Mouse (Mus musculus): ENCODE measurements at regions not wholly inside any gene's neighbourhood (a gene's known extent, or its start where the extent isn't known, plus 50 kb on each side); places are given as distances from the start of the nearest gene placed in this dataset.

DNA sequence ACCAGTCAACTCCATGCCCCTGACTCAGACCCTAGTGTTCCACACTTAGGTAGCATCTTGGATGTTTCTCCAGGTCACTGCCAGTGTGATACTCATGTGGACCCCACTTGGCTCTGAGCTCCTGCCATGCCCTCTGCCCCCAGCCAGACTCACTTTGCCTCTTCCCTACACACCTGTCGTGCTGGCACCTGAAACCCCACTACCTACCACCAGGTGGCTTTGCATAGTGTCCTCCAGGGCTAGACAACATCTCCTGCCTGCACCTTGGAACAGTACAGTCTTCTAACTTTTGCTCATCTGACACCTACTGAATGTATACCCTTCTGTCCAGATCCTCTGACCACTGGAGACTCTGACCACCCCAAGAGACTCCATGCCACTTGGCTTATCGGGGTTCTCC is 80.6 kb downstream of the Fam53a start:
- DNase-seq = no peak

- peak; percentile 50 to 61 for DNase-seq
These were observed 86.1 kb downstream of the Fam53a start for GRCm38 (mm10) chr5:33543372-33543771.

- DNase-seq = no peak
These were observed 86.8 kb downstream of the Fam53a start for GRCm38 (mm10) chr5:33542643-33543042.

DNA sequence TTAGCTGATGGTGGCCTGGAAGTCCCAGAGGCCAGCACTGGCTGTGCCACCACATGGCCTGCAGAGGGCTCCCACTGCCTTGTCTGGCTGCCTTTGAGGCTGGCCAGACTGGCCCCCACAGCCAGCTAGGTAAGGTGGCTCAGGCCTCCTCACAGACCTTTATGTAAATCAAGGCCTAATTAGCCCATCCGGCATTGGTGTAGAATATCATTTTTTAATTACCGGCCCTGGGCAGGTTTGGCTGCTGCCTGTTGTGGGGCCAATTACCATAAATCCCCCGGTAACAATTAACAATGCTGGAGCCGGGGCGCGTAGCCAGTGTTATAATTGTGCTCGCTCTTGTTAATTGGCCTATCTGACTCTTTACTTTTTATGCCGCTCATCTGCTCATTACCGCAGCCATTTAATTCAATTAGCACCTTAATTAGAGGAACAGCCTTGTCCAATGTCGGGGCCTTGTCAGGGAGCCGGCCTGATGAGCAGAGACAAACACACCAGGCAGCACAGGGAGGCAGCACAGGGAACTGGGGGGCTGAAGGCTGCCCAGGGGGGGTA is 87.4 kb downstream of the Fam53a start:
- peak; percentile 22 to 32 for DNase-seq

DNA sequence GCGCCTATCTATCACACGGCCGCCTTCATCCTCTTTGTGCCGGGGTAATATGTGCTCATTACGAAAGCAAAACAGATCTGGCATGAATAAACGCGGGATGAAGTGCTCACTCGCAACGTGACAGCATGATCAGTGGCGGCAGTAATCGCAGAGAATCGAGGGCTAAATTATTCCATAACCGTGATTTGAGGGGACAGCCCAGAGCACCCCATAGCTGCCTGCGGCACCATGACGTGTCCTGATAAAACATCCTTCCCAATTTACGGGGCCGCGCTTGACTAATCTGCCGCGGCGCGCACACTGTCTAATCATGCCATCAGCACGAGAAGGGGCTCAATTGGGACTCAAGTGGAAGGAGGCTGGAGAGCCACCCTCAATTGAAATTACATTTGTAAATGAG is 89.2 kb downstream of the Fam53a start:
- DNase-seq = no peak

DNA sequence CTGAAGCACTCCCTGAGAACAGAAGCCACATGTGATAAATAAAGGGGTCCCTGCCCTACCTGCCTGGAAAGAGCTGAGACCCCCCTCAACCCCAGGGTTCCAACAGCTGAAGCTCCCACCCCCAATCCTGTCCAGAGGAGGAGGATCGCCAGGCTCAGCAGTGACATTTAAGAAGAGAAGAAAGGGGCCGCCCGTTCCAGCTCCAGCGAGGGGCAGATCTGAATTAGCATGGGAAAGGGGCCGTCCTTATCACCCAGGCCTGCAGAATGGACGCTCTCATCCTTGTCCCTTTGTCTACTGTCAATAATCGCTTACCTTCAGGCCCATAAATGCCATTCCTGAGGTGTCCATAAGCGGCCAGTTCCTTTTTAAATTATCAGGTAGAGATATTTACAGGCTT is 92.0 kb downstream of the Fam53a start:
- DNase-seq = no peak

DNA sequence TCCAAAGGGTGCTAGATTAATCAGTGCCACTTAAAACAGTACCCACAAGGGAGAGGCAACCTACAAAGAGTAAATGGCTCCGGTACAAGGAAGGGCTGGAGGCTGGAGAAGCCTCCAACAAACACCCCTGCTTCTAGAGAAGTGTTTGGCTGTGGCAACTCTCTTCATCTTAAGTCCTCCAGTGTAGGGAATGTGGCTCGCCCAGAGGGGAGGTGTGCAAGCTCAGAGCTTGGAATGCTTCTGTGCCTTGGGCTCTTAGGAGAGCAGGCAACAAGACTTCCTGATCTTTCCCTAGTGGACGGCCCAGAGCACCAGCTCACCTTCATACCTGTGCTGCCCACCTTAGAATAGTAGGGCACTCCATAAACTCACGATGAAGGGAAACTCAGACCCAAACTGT is 92.4 kb downstream of the Fam53a start:
- DNase-seq = no peak

GRCm38 (mm10) chr5:33536261-33536660 is 93.2 kb downstream of the Fam53a start:
- no peak for DNase-seq

DNA sequence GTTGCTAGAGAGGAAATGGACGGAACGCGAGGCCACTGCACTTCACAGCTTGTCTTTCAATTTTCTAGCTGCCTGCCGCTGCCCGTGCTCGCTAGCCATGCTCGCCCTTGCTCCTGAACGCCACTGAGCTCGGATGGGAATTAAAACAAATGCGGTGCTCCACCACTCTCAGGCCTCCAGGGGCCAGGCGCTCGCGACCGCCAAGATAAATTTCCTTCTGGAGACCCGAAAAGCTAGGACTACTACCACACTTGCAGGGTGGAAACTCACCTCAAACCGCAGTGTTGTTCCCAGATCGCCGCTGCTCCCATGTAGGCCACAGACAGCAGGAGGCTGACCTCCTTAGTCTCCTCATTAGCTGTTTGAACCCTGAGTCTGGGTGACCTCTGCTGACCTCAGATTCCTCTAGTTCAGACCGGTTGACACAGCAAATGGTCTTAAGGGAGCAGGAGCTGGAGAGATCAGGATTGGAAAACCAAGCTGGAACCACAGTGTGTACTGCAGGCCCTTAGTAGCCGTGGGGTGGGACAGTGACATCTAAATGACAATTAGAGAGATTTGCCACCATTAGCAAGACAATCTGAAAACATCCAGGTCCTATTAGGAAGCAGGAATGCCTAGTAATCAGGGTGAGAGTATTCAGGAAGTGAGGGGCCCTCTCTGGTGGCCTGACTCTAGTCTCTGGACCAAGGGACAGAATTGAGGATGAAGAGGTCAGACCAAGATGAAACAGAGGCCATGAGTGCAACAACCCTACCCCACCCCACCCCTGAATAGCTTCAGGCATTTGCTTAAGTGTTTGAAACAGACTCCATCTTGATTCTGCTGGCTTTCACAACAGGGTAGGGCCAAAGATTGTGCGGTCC is 94.1 kb downstream of the Fam53a start:
- no peak for DNase-seq

DNA sequence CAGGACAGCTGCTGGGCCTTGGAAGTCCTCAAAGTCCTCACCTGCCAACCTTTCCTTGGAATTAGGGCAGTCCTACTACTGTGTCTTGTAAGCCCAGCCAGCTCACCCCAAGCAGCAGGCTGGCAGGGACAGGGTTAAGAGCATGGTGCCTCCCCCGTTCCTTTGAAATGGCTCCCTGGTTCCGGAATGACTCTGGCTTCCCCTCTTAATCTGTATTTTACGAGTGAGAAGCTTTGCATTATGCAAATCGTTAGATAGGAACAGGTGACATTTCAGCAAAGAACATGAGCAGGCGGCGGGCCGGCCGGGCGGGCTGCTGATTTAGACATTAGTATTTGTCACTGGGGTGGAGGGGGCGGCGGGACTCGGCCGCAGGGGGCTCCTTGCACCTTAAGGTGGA is 95.1 kb downstream of the Fam53a start:
- DNase-seq = no peak

DNA sequence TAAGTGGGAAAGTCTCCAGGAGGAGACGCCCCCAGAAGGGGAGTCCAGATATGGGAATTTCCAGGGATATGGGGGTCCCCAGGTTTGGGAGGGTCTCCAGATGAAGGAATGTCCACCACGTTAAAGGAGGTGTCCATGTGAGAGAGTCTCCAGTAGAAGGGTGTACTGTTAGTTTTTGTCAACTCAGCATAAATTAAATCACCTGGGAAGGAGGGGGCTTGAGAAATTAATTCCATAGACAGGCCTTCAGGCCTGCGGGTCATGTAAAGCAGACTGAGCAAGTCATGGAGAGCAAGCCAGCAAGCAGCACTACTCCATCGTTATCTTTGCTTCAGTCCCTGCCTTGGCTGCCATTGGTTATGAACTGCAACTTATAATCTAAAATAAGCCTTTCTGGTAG is 96.2 kb downstream of the Fam53a start:
- no peak for DNase-seq

- DNase-seq = no peak
These were observed 97.5 kb upstream of the Nkx1-1 start for GRCm38 (mm10) chr5:33531263-33531662.

GRCm38 (mm10) chr5:33529771-33530170 is 96.0 kb upstream of the Nkx1-1 start:
- DNase-seq = no peak

DNA sequence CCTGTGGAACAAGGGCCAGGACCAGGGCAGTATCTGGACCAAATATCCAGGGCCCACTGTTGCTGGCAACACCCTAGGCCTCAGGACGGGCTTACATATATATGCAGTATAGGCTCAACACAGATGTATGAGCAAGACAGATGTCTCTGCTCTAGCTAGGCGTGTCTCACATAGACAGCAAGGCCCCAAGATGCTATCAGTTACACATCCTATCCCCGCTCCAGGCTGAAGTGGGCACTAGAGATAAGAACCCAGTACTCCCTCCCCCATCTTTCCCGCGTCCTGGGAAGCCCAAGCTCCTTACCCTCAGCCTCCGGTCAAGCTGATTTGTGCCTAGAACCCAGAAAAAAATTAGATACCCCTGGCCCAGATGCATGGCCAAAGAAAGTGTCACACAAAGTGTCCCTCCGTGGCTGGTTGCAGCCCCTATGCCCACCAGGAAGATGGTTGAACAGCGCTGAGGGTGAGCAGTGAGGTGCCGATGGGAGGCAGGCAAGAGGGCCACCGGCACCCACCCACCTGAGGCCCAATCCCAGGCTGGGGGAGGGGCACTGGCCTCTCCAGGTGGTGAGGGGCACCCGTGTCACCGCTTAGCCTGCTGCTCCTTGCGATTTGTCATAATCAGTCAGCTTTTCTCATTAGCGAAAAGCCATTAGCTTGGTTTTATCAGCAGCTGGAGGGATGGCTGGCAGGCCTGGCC is 95.3 kb upstream of the Nkx1-1 start:
- DNase-seq = no peak

- no peak for DNase-seq
These were observed 94.0 kb upstream of the Nkx1-1 start for GRCm38 (mm10) chr5:33527750-33528149.

DNA sequence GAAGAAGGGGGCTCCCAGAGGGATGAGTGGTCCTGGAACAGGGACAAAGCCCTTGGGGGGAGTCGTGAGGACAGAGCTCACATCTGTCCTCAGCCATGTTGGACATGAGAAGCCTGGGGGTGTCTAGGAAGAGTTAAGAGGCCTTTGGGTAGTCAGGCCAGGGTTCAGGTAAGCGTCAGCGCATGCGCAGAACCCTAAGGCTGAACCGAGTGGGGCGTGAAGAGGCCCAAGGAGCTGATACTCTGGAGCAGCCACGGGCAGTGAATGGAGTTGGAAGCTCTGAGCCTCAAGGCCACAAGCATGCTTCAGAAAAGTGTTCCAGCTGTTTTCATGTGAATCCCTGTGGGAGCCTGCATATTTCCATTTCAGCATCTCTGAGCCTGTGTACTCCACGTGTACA is 93.5 kb upstream of the Nkx1-1 start:
- DNase-seq = no peak

DNA sequence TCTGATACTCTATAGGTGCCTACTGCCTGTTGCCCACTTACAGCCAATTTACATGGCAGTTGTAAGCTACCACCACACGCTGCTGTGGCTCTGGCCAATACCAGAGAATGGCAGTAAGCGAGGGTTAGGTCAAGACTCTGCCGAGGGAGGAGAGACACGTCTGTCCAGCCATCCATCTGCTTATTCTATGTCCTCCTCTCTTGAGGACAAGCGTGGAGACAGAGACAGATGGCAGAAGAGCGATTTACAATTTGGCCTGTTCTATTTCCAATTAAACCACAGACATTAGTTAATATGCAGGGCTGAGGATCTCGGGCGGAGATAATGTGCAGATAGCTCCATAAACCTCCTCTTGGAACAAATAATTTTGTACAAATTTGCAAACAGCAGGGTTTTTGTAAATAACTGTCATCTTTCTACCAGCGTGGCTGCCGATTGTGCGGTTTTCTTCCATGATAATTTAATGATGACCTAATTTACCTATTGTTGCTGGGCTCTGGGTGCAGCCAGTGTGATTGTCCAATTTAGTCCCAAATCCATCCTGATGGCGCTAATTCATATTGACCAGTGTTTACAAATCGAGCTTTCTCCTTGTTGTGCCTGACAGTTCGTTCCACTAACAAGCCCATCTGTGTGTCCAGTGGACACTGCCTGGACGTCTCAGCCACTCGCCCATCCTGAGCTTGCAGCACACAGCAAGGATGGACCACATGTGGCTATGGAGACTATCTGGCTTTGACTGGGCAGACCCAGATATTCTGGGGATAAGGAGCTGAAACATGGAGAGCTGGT is 88.4 kb upstream of the Nkx1-1 start:
- DNase-seq = peak in 1 of 2 experiments; percentile 12

DNA sequence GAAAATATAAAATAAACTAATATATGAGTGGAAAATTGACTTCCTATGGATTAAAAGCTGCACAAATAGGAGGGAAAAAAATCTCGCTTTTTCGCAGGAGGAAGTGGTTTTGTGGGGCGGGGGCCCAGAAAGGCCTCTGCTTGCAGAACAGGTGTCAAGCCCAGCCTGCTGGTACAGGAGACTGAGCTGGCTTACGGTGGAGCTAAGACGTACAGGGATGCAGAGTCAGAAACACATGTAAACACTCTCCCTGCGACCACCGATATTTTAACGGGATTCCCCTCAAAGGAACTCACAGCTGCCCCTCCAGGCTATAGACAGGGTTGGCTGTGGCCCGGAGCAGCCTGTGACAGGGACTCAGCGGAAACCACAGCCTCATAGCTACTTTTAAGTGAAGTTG is 87.1 kb upstream of the Nkx1-1 start:
- no peak for DNase-seq

DNA sequence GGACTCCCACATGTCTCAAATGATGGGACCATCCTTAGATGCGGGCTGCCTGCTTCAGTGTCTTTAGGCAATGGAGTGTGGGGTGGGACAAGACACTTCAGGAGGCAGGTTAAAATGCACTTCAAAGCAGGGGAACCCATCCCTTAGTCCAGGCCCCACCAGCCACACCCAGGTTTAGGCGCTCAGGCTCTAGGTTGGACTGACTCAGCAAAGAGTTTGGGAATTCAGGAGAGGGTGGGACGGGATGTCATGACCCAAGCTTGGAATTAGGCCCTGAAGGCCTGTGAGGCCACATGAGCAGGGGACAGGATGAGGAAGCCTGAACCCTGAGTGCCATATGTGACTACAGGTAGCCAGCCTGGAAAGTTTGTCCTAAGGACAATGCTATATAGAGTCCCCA is 85.6 kb upstream of the Nkx1-1 start:
- DNase-seq = no peak

- DNase-seq = no peak
These were observed 85.1 kb upstream of the Nkx1-1 start for GRCm38 (mm10) chr5:33518860-33519259.

DNA sequence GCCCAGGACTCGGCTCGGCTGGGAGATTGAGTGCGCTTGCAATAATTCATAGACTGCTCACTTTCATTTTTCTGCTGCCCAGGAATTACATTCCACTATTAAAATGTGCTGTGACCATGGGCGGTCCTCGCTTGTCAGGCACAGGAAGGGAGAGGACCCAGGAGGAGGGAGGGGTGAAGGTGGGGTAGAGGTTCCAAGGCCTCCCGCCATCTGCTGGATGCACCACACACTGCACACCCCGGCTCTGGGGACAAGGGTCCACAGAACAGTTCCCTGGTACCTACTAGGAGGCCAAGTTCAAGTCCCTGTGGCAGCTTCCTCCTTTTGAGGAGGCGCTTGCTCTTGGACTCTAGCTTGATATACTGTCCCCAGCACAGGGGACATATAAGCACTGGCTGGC is 83.8 kb upstream of the Nkx1-1 start:
- no peak for DNase-seq

GRCm38 (mm10) chr5:33516211-33516610 is 82.4 kb upstream of the Nkx1-1 start:
- DNase-seq = no peak

DNA sequence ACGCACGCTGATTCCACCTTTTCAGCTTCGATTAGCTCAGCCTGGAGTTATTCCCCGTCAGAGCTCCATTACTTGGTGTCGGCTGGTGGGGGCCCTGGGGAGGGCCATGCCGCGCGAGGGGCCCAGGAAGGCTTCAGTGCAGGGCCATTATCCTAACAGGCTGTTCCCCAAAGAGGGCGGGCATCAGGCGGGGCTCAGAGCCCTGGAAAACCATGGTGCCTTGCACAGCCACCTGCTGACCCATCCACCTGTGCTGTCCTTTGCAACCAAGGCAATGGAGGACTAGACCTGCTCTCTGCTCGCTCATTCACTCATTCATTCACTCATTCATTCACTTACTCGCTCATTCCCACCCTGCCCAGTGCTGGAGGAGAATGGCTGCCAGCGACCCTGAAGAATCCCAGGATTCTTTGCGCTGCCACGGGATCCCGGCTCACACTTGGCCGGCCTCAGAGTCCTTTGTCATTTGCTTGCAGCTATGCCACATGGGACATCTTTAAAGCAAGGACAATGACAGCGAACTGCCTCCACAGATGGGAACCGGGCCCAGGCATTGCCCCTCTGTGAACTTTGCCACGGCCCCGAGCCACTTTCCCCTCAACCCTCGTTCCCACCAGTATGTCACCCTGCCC is 78.6 kb upstream of the Nkx1-1 start:
- DNase-seq = peak; percentile 16 to 18
